Mouse (Mus musculus) forebrain, embryonic 12.5 days (tissue): ENCODE results near the gene B3galt4. TPM values are rescaled to one million over a fixed set of nuclear protein-coding genes. Genes with fewer than 3 reads are reported as not detected.
A peak's percentile ranks its signal among the peaks of the same experiment; 100 is the strongest.
"Not testable (repeated sequence)": the region's sequence is repeated elsewhere in the genome, so short reads cannot be mapped to it uniquely, and the experiment has no call there.

ENCODE experiments used
- ATAC-seq: fragments of 200-750 bp; cut with Nextera tagmentation; 2 replicates; pipeline ENCODE4 v1.8.0; 2017; ENCODE audit warnings: moderate TSS enrichment; ENCODE audit not compliant: low FRiP score
- H3K27ac ChIP-seq: fragments of 300-500 bp; sonication (generic); 2 replicates; pipeline ENCODE4 v1.5.1; 2016; ENCODE audit warnings: mild to moderate bottlenecking
- H3K27me3 ChIP-seq: fragments of 300-500 bp; sonication (generic); 2 replicates; pipeline ENCODE4 v1.6.1; 2016; ENCODE audit warnings: mild to moderate bottlenecking
- H3K36me3 ChIP-seq: fragments of 300-500 bp; sonication (generic); replicated peaks from 2 replicates; pipeline ENCODE4 v1.6.1; 2016; ENCODE audit warnings: mild to moderate bottlenecking
- H3K4me1 ChIP-seq: fragments of 300-500 bp; sonication (generic); 2 replicates; pipeline ENCODE4 v1.6.1; 2016
- H3K4me2 ChIP-seq: fragments of 300-500 bp; sonication (generic); 2 replicates; pipeline ENCODE4 v1.6.1; 2016; ENCODE audit warnings: mild to moderate bottlenecking, moderate library complexity
- H3K4me3 ChIP-seq: fragments of 300-500 bp; sonication (generic); replicated peaks from 2 replicates; pipeline ENCODE4 v1.5.1; 2016; ENCODE audit warnings: mild to moderate bottlenecking
- H3K9ac ChIP-seq: fragments of 300-500 bp; sonication (generic); 2 replicates; pipeline ENCODE4 v1.6.1; 2016; ENCODE audit warnings: mild to moderate bottlenecking
- H3K9me3 ChIP-seq: fragments of 300-500 bp; sonication (generic); 2 replicates; pipeline ENCODE4 v1.6.1; 2016
- WGBS: fragments of 180-500 bp; shearing (Covaris S2); methylation state at CpG from one replicate; pipeline ENCODE4 v1.1.7; 2016; 5-methylcytosine and 5-hydroxymethylcytosine counted together
- polyA plus RNA-seq: library from polyadenylated mRNA; unstranded; fragments of >200 nt; fragmentation: Nextera tagmentation; extraction: Ambion mirVana; gene quantifications from 2 replicates; pipeline ENCODE4 v1.2.1, GENCODE M21; 2016

Gene B3galt4
- 5.0 and 7.1 TPM in 2 replicates for polyA plus RNA-seq

DNA sequence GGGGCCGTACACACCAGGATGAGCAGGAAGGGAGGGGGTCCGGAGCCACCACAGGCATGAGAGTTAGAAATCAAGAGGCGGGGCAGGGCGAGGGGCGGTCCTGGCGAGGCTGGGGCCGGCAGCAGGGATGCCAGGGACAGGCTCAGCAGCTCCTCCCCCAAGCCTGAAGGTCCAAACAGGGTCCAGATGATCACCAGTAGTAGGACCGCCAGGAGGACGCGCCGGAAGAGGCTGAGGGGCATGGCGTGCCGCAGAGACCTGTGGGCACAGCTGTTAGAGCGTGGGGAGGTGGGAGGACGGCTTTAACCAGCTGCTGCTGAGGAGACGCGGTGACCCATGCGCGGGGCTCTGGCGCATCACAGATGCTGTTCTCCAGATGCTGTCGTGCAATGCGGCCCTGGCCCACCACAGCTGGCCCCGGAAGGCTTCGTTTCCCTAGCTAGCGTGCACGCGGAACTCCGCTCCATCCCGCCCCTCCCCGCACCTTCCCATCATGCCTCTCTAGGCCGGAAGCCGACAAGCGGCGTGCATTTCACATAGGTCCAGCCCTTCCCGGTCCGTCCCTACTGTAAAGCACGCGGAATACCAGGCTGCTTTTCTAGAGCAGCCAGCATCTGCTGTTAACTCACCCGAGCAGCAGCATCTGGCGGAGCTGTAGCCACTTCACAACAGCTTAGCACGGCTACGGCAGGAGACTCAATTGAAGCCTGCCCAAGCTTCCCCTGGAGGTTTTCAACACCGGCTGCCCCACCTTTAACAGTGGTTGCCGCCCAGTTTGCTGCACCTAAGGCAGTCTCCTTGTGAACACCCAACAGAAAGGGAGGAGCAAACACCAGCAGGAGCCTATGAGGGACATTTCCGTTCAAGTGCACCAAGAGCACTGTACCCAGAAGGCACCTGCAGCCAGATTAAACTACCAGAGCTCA lies at the start of gene B3galt4:
TSS of gene B3galt4 (minus strand) at position 468 of the 926 bp plus-strand sequence.
- H3K4me3 ChIP-seq, result peak within 1 kb of the TSS; percentile 48
- H3K27me3 ChIP-seq, result no peaks in the 10 kb centered on the region
- ATAC-seq, result peak; percentile 73
- H3K27ac ChIP-seq, result peak within 1 kb of the TSS; percentile 87
- H3K9ac ChIP-seq, result peak within 1 kb of the TSS; percentile 68
- peak within 1 kb of the TSS; percentile 77 for H3K4me2 ChIP-seq
- no peaks in the 10 kb centered on the region for H3K9me3 ChIP-seq
- WGBS, result 1% methylated on average over 45 of the region's 45 CpGs
- peaks cover 60% of the 10 kb centered on the region for H3K4me1 ChIP-seq
- peaks cover 63% of the 10 kb centered on the region for H3K36me3 ChIP-seq

DNA sequence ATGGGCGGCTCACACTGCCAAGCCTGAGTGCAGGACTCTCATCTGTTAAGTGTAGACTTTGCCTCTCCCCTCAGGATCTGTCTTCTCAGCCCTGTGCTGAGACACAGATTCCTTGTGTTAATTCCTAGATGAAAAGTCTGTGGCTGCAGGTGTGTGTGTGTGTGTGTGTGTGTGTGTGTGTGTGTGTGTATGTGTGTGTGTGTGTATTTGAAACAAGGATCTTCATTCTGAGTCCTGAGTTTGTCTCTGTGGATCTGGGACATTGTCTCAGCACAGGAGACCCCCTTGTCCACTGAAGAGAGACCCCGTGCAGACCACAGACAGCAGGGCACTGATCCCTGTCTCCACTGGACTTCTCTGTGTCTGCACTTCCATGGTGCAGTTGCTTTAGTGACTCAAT lies 49.5 kb upstream of the B3galt4 start:
- not testable (repeated sequence) for H3K27ac ChIP-seq, ATAC-seq, H3K4me3 ChIP-seq, H3K36me3 ChIP-seq, H3K9ac ChIP-seq, H3K4me2 ChIP-seq, H3K9me3 ChIP-seq
- Histone ChIP-seq H3K4me1 (peaks cover 13% of the 10 kb centered on the region), H3K27me3 (peaks cover 46% of the 10 kb centered on the region)
- 50% methylated on average over 2 of the region's 2 CpGs for WGBS

DNA sequence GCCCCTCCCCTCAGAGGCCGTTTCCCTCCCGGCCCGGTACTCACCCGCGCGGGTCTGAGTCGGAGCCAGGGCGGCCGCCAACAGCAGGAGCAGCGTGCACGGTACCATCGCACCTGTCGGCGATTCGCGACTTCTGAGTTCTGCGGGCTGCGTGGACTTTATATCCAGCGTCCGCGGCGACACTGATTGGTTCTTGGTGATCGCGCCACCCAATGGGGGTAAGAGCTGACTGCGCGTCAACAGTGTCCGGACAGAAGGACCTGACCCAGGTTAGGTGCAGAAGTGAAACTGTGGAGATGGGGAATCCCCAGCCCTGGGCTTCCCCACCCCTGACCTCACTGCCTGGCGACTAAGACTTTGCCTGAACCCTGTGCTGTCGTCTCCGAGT lies 48.9 kb upstream of the B3galt4 start, which contains the start of gene H2-K1:
TSS of gene H2-K1 (minus strand) at position 198 of the 388 bp plus-strand sequence.
- Histone ChIP-seq H3K27me3 (peaks cover 46% of the 10 kb centered on the region), H3K36me3 (no peaks in the 10 kb centered on the region), H3K9ac (peak within 1 kb of the TSS; percentile 64), H3K4me1 (peaks cover 13% of the 10 kb centered on the region), H3K27ac (no peak within 1 kb of the TSS), H3K9me3 (no peaks in the 10 kb centered on the region), H3K4me2 (peak within 1 kb of the TSS; percentile 96), H3K4me3 (peak within 1 kb of the TSS; percentile 60)
- ATAC-seq, result peak; percentile 71
- WGBS, result under 1% methylated on average over 30 of the region's 30 CpGs

DNA sequence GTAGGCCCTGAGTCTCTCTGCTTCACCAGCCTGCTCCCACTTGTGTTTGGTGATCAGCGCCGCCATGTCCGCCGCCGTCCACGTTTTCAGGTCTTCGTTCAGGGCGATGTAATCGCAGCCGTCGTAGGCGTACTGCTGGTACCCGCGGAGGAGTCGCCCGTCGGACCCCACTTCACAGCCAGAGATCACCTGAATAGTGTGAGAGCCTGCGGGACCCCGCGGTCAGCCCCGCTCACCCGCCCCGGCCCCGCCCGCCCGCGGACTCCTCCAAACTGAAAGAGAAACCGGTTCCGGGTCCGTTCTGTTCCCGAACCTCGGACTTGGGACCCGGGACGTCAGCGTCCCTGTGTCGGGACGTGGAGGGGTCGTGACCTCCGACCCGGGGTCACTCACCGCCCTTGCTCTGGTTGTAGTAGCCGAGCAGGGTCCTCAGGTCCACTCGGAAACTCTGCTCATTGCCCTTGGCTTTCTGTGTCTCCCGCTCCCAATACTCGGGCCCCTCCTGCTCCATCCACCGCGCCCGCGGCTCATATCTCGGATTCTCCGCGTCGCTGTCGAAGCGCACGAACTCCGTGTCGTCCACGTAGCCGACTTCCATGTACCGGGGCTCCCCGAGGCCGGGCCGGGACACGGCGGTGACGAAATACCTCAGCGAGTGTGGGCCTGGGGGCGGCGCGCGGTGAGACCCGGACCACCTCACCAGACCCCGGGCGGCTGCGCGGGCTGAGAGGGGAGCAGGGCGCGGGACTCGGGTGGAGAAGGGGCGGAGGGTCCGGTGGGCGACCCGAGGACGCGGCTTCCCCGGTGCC lies 48.3 kb upstream of the B3galt4 start:
- Histone ChIP-seq H3K9me3 (no peaks in the 10 kb centered on the region), H3K4me2 (peak overlapping the region; percentile 96), H3K27me3 (peaks cover 46% of the 10 kb centered on the region), H3K4me1 (peaks cover 13% of the 10 kb centered on the region), H3K27ac (no peak overlapping the region), H3K9ac (peak overlapping the region; percentile 64), H3K36me3 (no peaks in the 10 kb centered on the region), H3K4me3 (peak overlapping the region; percentile 60)
- ATAC-seq, result peak; percentile 51
- WGBS, result 2% methylated on average over 87 of the region's 87 CpGs

DNA sequence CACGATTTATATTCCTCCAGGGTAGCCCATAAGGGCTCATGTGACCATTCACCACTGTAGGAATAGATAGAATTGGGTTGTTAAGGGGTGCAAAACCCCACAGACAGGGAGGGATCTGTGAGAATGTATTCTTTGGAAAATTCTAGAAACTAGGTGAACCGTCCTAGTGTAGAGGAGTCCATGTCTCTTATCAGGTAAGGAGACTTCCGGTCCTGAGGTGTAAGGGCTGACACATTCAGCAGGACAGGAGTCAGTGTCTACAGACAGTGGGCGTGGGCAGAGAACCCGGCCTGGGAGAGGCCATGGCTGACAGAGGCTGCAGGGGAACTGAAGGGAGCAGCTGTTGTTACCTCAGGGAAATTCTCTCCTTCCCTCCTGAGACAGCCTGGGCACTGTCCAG lies 47.4 kb upstream of the B3galt4 start:
- peaks cover 46% of the 10 kb centered on the region for H3K27me3 ChIP-seq
- not testable (repeated sequence) for H3K36me3 ChIP-seq, H3K4me3 ChIP-seq, ATAC-seq, H3K4me2 ChIP-seq, H3K27ac ChIP-seq, H3K9ac ChIP-seq, H3K9me3 ChIP-seq
- 61% methylated on average over 5 of the region's 5 CpGs for WGBS
- peaks cover 13% of the 10 kb centered on the region for H3K4me1 ChIP-seq

DNA sequence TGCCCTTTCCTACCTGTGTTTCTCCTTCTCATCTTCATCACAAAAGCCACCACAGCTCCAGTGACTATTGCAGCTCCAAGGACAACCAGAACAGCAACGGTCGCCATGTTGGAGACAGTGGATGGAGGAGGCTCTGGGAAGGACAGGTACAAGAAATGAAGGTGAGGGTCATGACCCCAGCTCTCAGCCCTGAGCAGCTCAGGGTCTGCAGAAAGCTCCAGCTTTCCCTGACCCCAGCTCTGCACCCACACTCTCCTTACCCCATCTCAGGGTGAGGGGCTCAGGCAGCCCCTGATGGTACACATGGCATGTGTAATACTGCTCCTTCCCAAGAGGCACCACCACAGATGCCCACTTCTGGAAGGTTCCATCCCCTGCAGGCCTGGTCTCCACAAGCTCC lies 45.7 kb upstream of the B3galt4 start:
- H3K27ac ChIP-seq, H3K4me3 ChIP-seq, H3K9me3 ChIP-seq, H3K4me2 ChIP-seq, H3K9ac ChIP-seq, ATAC-seq, H3K36me3 ChIP-seq: not testable (repeated sequence)
- WGBS, result 97% methylated on average over 2 of the region's 2 CpGs
- peaks cover 13% of the 10 kb centered on the region for H3K4me1 ChIP-seq
- peaks cover 42% of the 10 kb centered on the region for H3K27me3 ChIP-seq

DNA sequence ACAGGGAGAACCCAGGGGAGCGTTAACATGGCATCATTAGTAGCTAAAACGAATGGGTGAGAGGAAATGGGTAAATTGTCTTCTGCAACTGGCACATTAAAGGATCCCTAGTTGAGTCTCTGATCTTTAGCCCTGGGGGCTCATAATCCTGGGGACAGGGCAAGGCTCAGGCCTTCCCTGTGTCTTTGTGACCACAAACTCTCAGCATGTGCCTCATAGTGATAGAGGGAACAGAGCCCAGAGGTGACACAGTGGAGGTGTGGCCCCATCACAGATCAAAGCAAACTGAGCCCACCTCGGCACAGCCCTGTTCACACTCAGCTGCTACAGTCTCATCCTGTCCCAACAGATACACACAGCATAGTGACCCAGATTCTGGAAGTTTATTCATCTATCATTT lies 44.4 kb upstream of the B3galt4 start:
- no peak for ATAC-seq
- H3K4me1 ChIP-seq, result peaks cover 13% of the 10 kb centered on the region
- no peak overlapping the region for H3K4me3 ChIP-seq
- no peak overlapping the region for H3K4me2 ChIP-seq
- no peak overlapping the region for H3K27ac ChIP-seq
- no peaks in the 10 kb centered on the region for H3K36me3 ChIP-seq
- peaks cover 28% of the 10 kb centered on the region for H3K27me3 ChIP-seq
- WGBS, result 71% methylated on average over 3 of the region's 3 CpGs
- no peaks in the 10 kb centered on the region for H3K9me3 ChIP-seq
- no peak overlapping the region for H3K9ac ChIP-seq

DNA sequence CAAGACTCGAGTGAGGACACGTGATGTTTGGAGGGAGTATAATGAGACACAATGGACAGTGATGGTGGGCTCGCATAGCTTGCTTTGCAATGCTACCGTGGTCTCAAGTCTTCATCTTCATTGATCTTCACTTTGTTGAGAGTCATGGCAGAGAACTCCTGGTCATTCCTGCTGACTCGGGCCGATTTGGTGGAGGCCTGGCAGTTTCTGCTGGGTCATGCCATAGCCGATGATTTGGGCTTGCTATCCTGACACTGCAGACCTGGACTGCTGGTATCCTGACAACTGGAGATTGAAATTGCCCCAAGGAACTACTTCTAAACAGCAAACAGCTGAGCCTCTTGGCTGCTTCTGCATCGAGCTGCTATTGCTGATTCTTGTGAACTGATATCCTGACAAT lies 43.7 kb upstream of the B3galt4 start:
- Histone ChIP-seq H3K36me3 (no peaks in the 10 kb centered on the region), H3K27ac (no peak overlapping the region), H3K4me3 (no peak overlapping the region), H3K4me2 (no peak overlapping the region), H3K9me3 (no peaks in the 10 kb centered on the region), H3K4me1 (peaks cover 9% of the 10 kb centered on the region), H3K27me3 (peaks cover 21% of the 10 kb centered on the region), H3K9ac (no peak overlapping the region)
- WGBS, result 91% methylated on average over 8 of the region's 8 CpGs
- ATAC-seq, result no peak

DNA sequence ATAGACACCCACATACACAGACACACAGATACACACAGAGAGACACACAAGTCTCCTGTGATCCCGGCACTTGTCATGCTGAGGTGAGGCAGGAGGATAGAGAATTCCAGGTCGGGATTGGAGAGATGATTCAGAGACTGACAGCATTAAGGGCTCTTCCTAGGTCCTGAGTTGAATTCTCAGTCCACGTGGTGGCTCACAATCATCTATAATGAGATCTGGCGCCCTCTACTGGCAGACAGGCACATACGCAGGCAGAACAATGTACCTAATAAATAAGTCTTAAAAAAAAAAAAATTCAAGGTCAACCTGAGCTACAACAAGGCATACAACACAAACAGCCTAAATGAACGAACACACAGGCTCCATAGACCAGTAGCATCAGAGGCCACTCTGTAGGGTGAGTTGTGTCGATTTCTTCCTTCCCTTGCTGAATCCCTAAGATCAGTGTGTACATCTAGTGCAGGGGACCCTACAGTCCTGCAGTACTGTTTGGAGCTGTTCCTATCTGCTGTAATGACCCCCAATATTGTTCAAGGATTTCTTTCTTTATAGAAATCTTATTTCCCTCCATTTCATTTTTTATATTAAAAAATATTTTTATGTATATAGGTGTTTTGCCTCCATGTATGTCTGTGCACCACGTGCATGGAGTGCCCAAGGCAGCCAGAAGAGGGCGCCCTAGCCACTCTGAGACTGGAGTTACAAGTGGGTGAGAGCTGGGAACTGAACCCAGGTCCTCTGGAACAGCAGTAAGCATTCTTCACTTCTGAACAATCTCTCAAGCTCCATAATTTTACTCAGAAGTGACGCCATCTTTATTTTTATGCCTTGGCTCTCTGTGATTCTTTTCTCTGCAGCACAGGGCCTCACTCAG lies 40.7 kb upstream of the B3galt4 start:
- Histone ChIP-seq H3K4me3 (no peak overlapping the region), H3K9ac (no peak overlapping the region), H3K9me3 (no peaks in the 10 kb centered on the region), H3K36me3 (no peaks in the 10 kb centered on the region), H3K27ac (no peak overlapping the region), H3K4me1 (no peaks in the 10 kb centered on the region), H3K4me2 (no peak overlapping the region), H3K27me3 (0 out of 2 replicates have a peak, but pooled peaks cover 7% of the 10 kb centered on the region)
- peak; percentile 39; the same call in 1 of the 2 replicates for ATAC-seq
- 31% methylated on average over 10 of the region's 10 CpGs for WGBS

DNA sequence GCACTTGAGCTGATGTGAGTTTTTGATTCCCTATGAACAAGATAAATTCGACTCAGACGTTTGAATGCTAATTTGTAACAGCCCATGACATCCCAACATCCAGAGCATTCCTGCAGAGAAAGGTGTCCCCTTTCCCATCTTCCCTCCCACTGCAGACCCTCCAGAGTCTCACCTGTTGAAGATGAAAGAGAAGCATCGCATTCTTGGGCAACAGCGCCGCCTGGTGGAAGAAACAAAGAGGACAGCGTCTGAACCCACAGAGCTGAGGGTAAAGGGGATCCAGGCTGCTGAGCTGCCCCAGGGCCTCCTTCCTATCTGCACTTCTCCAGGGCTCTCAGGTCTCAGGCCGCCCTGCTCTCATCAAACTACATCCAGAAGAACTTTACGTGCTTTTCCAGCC lies 30.8 kb upstream of the B3galt4 start:
- peak overlapping the region; percentile 45 for H3K4me3 ChIP-seq
- peaks cover 36% of the 10 kb centered on the region for H3K27me3 ChIP-seq
- not testable (repeated sequence) for H3K36me3 ChIP-seq, H3K9ac ChIP-seq, ATAC-seq, H3K27ac ChIP-seq, H3K9me3 ChIP-seq
- WGBS, result 11% methylated on average over 8 of the region's 8 CpGs
- peak overlapping the region; percentile 59 for H3K4me2 ChIP-seq
- peaks cover 20% of the 10 kb centered on the region for H3K4me1 ChIP-seq

DNA sequence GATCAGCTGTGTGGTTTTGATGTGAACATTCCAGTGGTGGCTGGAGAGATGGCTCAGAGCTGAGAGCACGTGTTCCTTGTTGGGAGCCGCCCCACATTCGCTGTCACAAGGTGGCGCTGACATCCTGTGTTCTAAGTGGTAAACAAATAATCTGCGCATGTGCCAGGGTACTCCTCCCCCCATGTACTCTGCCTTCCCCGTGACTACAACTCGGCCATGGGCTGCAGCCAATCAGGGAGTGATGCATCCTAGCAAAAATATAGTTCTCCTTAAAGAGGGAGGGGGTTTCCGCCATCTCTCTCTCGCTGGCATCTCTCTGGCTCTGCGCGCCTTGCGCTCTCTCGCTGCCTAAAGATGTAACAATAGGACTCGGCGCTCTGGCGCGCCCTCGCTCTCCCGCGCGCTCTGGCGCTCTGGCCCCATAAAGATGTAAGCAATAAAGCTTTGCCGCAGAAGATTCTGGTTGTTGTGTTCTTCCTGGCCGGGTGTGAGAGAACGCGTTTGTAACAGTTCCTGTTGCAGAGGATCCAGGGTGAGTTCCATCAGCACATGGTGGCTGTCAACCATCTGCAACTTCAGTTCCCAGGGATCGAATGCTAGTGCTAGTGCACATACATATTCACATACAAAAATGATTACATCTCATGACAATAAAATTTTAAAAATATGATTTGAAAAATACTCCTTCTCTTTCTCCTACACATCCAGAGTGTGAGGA lies 30.1 kb upstream of the B3galt4 start:
- H3K9ac ChIP-seq, result peak overlapping the region; percentile 62
- H3K4me2 ChIP-seq, result peak overlapping the region; percentile 59
- H3K9me3 ChIP-seq, H3K36me3 ChIP-seq: not testable (repeated sequence)
- H3K27ac ChIP-seq, result peak overlapping the region; percentile 90
- H3K4me1 ChIP-seq, result peaks cover 20% of the 10 kb centered on the region
- under 1% methylated on average over 27 of the region's 27 CpGs for WGBS
- peak overlapping the region; percentile 45 for H3K4me3 ChIP-seq
- peak; percentile 95 for ATAC-seq
- peaks cover 44% of the 10 kb centered on the region for H3K27me3 ChIP-seq
